Mouse (Mus musculus) bone marrow macrophage, adult 2 months (primary cell): ENCODE data around the gene Shisa8. TPM values are rescaled to one million over a fixed set of nuclear protein-coding genes. Genes with fewer than 3 reads are reported as not detected.

Source experiments
- H3K27ac ChIP-seq: 2 replicates; pipeline ENCODE4 v1.5.1; 2012; ENCODE audit warnings: low read depth, low read length; ENCODE audit not compliant: insufficient read depth
- H3K4me1 ChIP-seq: 2 replicates; pipeline ENCODE4 v1.6.1; 2012; ENCODE audit warnings: low read length; ENCODE audit not compliant: control insufficient read depth, insufficient read depth
- H3K4me3 ChIP-seq: 2 replicates; pipeline ENCODE4 v1.5.1; 2012; ENCODE audit warnings: mild to moderate bottlenecking, low read length, moderate library complexity; ENCODE audit not compliant: insufficient read depth
- CTCF ChIP-seq: IDR thresholded peaks from 2 replicates; pipeline ENCODE4 v1.5.1; 2012; ENCODE audit warnings: low read depth, mild to moderate bottlenecking, low read length, moderate library complexity
- POLR2A ChIP-seq: IDR thresholded peaks from 2 replicates; pipeline ENCODE4 v1.6.1; 2012; ENCODE audit warnings: mild to moderate bottlenecking, low read depth, low read length, borderline replicate concordance
- polyA plus RNA-seq: library from polyadenylated mRNA; stranded (reverse); fragments of >200 nt; gene quantifications from 2 replicates; pipeline ENCODE4 v1.2.4, GENCODE M21; 2012; ENCODE audit not compliant: missing spikeins, insufficient read depth, insufficient read length

Shisa8 gene
- polyA plus RNA-seq, 1 experiment = not detected

DNA sequence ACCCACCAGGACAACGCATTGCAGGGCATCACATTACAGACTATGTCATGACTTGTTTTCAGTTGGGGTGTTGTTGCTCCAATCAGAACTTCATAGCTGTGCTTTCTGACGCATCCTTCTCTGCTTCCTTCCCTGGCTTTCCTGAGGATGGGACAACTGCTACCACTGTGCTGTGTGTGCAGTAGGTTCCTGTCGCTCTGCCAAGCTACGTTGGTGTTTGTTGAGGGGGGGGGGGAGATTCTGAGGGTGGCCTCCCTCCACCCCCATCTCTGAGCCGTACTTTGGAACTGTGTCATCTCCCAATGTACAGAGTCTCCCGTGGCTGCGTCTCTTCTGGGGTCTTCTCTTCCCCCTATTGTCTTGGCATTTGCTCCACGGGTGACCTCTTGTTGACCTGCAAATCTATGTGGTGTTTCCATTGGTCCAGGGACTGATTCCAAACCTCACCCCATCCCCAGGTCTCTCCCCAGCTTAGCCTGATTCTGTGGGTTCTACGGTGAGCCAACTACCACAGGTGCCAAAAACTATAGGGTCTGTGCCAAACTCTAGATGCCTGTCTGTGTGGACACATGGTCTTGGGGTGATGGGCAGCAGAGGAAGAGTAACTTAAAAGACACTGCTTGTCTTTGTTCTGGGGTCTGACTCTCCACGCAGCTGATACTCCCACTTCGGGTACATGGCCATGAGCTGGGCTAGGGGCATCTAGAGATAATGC, 2.9 kb upstream of the Shisa8 start:
- H3K4me1 ChIP-seq = peaks cover 10% of the 10 kb centered on the region
- TF ChIP-seq POLR2A = no peak
- no peak for TF ChIP-seq CTCF
- no peak overlapping the region for H3K27ac ChIP-seq
- H3K4me3 ChIP-seq = no peak overlapping the region

DNA sequence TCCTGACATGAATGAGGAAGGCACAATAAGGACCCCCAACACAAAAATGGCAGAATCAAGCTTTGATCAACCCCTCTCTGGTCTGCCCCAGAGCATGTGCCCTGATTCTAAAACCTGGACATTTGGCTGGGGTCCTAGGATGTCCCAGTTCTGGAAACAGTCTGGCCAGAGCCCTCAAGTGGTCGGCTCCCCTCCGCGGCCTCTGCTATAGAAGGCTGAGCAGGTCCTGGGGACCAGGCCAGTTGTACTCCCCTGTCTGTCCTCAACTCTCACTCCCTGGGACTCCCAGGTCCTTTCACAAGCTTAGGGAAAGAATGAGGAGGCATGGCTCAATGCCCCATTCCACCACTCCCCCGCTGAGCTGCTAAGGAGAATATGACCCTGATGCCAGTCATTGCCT, 607 bp upstream of the Shisa8 start:
- TF ChIP-seq CTCF (no peak), POLR2A (no peak)
- no peak overlapping the region for H3K4me3 ChIP-seq

DNA sequence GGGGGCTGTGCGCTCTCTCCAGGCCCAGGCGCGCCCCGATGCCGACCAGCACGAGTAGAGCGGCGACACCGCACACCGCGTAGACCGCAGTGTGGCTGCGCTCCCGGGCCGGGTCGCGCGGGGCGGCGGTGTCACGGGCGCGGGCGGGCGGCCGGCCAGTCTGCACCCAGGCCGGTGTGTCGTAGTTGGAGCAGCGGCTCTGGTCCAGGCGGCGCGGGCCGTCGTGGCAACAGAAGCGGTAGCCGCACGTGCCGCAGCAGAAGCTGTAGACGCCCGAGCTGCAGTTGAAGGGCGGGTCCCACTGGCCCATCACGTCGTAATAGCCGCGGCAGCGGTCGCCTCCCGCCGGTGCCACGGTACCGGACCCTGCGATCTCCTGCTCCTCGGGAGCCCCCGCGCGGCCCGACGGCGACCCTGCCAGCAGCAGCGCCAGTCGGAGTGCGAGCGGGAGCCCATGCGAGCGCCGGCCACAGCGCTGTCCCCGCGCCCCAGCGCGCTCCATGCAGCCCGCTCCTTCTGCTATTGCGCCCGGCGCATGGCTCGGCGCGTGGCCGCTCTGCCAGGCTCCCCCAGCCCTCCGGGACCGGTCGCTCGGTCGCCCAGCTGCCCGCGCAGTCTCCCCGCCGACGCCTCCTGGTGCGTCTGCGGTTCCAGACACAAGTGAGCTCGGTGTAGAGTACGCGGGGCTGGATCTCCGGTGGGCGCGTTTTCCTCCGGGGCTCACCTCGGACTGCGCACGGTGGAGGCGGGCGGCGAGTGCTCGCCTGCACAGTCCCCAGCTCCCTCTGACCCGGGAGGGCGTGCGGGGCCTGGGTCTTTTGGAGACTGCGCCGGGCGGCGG, 484 bp downstream of the Shisa8 start:
- H3K4me1 ChIP-seq = no peaks in the 10 kb centered on the region
- H3K27ac ChIP-seq = no peak overlapping the region
- H3K4me3 ChIP-seq = peak overlapping the region; percentile 26
- no peak for TF ChIP-seq POLR2A
- no peak for TF ChIP-seq CTCF

More for the DNA sequence above, 607 bp upstream of the Shisa8 start:
- H3K27ac ChIP-seq = no peak overlapping the region
- no peaks in the 10 kb centered on the region for H3K4me1 ChIP-seq

DNA sequence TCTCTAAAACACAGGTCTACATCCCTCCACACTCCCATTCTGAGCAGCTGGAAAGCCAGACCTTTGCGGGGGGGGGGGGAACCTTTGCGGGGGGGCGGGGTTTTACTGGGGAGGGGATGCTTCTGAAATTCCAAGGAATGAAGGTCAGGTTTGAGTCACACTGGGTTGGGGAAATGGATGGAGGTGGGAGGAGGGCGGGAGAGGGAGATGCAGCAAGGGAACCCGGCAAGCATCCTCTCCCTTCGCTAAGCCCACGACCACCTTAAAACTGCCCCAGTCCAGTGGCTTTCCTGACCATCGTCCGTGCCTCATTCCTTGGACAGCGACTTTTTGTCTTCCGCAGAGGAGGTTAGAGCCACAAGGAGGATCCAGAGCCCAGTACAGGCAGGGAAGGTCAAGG, 1.3 kb downstream of the Shisa8 start:
- Histone ChIP-seq H3K4me1 (no peaks in the 10 kb centered on the region), H3K4me3 (peak overlapping the region; percentile 26), H3K27ac (no peak overlapping the region)
- TF ChIP-seq POLR2A (no peak), CTCF (no peak)

DNA sequence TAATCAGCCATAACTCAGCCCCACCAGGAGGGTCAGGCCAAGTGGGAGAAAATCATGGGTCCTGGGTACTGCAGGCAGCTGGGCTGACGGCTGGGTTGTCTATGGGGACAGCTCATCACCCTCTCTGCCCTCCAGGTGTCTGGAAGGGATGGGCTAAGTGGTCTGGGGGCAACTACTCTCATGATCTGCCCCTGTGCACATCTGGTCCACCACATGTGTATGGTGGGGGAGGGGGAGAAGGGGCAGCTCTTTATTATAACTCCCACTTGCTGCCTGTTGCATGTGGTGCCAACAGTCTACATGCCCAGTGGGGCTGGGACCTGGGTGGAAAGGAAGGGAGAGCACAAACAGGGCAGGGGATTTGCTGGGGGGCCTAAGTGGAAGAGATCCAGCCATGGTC, 1.8 kb downstream of the Shisa8 start:
- TF ChIP-seq POLR2A = no peak
- no peak for TF ChIP-seq CTCF
- H3K4me1 ChIP-seq = no peaks in the 10 kb centered on the region
- no peak overlapping the region for H3K27ac ChIP-seq
- no peak overlapping the region for H3K4me3 ChIP-seq

DNA sequence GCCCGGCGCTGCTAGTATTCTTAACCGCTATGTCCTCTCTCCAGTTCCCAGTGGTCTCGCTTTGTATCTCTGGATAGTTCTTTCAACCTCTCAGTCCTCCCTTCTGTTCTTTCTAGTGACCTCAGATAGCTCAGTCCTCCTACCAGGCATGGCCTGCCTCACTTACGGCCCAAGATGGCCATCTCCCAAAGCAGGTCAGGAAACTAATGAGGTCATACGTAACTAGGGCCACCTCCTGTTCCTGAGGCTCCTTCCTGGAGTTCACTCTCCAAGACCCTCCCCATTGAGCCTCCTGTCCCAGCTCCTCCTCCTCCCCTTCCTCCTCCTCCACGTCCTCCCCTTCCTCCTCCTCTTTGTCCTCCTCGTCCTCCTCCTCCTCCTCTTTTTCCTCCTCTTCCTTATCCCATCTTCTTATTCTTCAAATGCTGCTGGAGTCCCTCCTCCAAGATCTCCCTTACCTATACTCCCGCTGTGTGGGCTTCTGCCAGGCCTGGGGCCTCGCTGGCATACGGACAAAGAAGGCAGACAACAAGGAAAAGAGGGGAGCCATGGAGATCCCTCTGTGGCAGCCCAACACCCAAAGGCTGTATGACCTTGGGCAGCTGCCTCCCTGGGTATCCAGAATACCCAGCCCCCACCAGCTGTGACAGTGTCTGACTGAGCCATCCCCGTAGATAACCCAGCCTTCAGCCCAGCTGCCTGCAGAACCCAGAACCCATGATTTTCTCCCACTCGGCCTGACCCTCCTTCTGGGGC, 3.1 kb downstream of the Shisa8 start:
- no peak for TF ChIP-seq POLR2A
- TF ChIP-seq CTCF = no peak

DNA sequence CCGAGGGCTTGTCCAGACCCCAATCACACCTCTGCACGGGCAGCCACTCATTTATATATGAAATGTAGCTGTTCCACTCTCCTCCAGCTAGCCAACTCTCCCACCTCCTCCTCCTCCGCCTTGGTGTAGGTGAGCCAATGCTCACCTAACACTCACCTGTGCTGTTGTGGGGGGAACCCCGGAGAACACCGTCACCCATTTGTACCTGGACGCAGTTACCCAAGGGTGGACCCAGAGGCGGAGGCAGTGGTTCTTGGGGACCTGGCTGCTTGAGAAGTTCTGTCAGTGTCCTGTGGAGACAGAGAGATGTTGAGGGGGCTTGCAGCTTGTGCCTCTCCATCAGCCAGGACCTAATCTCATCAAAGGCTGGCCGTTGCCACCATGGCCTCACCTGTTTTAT, 4.3 kb downstream of the Shisa8 start:
- Histone ChIP-seq H3K4me3 (no peak overlapping the region), H3K4me1 (no peaks in the 10 kb centered on the region), H3K27ac (no peak overlapping the region)
- TF ChIP-seq POLR2A = no peak
- TF ChIP-seq CTCF = no peak

More for the DNA sequence above, 3.1 kb downstream of the Shisa8 start:
- Histone ChIP-seq H3K4me1 (no peaks in the 10 kb centered on the region), H3K4me3 (no peak overlapping the region), H3K27ac (no peak overlapping the region)

DNA sequence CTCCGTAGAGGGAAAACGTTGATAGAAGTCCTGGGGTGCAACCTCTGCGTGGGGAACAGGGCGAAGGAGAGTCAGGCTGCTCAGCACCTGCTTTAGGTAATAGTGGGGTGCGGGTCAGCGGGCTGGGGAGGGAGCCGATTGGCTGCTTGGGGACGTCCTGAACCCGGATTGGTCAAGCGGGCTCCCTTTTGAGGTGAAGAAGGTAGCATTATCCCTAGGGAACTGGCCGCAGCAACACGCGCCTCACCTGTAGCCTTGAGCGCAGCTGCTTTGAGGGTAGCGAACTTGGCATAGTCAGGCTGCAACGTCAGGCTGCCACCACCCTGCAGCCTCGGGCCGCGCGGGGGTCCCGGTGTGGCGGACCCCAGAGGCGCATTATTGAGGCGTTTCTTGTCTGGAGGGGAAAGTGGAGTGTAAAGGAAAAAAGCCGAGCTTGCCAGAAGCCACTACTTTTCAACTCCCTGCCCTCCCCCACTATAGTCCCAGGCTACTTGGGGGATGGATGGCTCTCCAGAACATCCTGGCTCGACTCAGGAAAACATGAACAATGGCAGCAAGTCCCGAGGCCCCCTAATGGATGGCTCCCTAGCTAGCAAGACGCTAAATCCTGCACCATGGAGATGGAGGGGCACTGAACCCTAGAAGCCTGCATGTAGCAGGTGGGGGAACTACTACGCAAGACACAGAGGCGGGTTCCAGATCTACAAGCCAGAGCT, 5.0 kb downstream of the Shisa8 start:
- no peak overlapping the region for H3K4me3 ChIP-seq
- no peaks in the 10 kb centered on the region for H3K4me1 ChIP-seq
- no peak overlapping the region for H3K27ac ChIP-seq
- TF ChIP-seq POLR2A (no peak), CTCF (no peak)

DNA sequence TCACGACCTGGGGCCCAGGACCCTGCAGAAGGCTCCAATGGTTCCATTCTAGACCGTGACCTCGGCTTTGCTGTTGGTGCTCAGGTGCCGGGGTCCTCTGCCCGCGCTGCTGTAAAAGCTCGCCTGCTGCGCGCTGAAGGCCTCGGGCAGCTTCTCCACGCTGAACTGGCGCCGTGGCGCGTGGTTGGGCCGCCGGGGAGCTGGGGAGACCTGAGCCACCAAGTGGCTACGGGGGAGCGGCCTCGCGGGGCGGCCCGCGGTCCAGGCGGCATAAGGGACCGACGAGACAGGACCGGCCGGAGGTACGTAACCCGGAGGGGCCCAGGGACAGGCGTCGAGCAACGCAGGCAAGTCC, 5.5 kb downstream of the Shisa8 start:
- Histone ChIP-seq H3K27ac (no peak overlapping the region), H3K4me1 (no peaks in the 10 kb centered on the region), H3K4me3 (no peak overlapping the region)
- TF ChIP-seq POLR2A = no peak
- TF ChIP-seq CTCF = no peak
